Mouse (Mus musculus): ENCODE measurements at regions not wholly inside any gene's neighbourhood (a gene's known extent, or its start where the extent isn't known, plus 50 kb on each side); places are given as distances from the start of the nearest gene placed in this dataset.

DNA sequence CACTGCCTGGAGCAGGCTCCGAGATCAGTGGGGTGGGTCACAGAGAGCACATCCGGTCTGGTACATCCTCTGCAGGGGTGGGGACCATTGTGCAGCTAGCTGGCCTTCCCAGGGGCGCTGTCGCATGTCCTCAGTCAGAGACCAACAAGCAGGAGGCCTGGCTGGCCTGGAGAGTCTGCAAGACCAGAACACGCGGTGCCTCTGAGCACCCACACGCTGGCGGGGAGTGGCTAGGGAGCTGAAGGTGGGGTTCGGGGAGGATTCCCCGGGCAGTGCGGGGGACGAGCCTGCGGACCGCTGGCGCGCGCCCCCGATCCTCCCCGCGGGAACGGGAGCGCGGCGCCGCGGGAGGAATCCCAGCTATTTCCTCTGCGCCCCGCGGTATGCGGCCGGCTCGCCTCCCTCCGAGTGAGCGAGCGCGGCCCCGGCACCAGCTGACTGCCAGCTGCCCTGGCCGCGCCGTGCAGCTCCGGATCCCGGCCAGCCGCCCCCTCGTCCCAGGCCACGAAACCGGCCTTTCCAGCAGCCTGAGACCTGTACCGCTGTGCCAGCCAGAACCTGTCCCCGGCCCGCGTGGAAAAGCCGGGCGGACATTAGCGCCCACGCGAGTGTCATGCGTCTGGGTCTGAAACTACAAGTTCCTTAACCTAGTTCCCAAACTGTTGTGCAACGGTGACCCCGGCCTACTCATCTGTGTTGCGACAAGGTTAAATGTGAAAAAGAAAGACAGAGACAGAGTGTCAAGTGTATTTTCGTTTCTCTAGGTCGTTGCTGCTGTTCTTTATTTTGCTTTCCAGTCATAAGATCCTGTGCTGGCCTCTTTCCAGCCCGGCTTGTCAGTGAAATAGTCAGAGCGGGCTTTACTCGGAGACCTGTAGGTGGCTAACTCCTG is 61.2 kb downstream of the Pkdcc start:
- intact Hi-C loops (cut with DNase I), result loop anchor here (5.0 to 10.0 kb wide), 3 partner anchors 76 to 239 kb away; partner anchors contain the start of genes Cox7a2l and Eml4
- peak; percentile 54 to 65 for DNase-seq (ENCODE audit: low spot score in 2 of 2)

DNA sequence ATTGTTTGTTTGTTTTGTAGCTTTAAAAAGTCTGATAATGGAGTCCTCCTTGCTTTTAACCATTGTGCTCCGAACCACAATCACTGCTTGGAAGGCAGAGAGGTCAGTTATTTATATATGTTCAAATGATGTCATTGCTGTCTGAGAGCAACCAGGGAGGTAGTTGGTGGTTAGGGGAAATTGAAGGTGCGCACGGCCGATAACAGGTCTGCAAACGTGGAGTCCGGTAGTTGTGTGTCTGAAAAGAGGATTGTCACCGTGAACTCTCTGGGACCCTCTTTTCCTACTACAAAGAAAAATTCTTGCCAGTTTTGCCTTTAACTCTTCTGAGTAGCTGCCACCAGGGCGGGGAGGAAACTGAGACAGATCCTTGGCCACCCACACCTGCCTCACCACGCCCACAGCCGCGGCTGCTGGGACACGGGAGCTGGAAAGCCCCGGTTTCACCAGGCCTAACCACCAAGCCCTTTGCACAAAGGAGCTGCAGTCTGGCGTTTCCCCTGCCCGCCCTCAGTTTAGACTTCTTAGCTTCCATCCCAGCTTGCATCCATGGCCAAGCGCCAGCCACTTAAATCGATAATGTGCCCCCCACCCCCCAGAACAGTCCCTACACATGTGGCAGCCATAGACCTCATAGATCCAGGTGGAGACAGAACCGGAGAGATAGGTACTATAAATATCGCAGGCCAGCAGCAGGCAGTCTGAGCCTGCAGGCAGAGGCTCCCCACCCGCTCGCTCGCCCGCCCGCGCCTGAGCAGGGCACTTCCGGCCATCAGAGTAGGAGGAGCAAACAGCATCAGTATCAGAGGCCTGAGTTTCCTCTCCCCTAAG is 62.2 kb downstream of the Pkdcc start:
- DNase-seq (ENCODE audit: low spot score in 2 of 2), result peak; percentile 49 to 58
- intact Hi-C loops (cut with DNase I), result loop anchor here (5.0 to 10.0 kb wide), 3 partner anchors 75 to 237 kb away; partner anchors contain the start of genes Cox7a2l and Eml4

DNA sequence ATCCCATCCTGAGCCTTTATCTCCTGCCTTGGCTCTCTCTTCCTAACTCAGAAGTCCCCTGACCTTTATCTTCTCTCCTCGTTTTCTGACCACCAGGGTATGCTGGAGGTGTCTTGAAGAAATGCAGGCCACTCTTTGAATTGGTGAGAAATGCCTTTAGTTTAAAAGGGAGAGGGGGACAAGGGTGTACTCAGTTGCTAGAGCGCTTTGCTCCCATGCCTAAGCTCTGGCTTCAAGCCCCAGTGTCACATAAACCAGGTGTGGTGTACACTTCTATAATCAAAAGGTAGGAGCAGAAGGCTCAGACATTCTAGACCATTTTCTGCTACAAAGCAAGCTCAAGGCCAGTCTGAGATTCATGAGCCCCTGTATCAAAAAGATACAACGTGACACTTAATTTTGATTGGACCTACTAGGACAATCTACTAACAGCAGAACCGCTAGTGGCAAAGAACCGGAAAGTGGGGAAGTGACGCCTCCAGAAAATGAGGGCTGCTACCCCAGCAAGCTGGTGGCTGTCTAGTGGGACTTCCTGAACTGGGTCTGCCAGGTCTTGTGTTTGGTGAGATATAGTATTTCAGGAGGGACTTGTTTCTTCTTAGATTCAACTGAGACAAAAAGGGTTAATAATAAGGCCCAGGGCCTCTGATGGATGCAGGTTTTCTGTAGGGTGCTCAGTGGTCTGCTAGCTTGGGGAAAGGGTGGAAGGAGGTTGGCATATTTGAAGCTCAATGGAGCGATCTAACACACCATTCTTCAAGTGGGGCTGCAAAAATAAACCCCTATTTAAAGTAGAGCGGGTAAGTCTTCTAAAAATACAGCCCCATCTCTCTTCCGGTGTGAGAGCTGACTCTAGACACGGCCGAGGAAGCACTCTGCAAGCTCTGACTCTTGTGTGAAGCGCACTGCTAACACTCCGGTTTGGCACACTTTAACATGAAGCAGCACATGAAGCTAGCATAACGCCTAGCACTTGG is 63.1 kb downstream of the Pkdcc start:
- DNase-seq (ENCODE audit: low spot score in 2 of 2), result no peak
- intact Hi-C loops (cut with DNase I), result loop anchor here (5.0 to 10.0 kb wide), 3 partner anchors 74 to 237 kb away; partner anchors contain the start of genes Cox7a2l and Eml4

DNA sequence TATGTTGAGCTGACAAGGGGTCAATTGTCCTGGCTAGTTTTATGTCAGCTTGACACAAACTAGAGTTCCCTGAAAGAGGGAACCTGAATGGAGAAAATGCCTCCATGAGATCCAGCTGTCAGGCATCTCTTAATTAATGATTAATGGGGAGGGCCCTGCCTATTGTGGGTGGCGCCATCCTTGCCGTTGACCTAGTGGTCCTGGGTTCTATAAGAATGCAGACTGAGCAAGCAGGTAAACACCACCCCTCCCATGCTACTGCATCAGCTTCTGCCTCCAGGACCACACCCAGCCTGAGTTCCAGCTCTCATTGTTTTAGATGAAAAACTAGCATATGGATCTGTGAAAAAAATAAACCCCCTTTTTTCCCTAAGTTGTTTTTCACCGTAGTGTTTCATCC is 67.4 kb upstream of the Eml4 start:
- intact Hi-C loops (cut with DNase I), result no loop called here
- no peak for DNase-seq (ENCODE audit: low spot score in 2 of 2)

- intact Hi-C loops (cut with DNase I), result no loop called here
- no peak for DNase-seq (ENCODE audit: low spot score in 2 of 2)
These were observed 63.2 kb upstream of the Eml4 start for GRCm38 (mm10) chr17:83287381-83288142.

- DNase-seq (ENCODE audit: low spot score in 2 of 2), result peak in 1 of 2 experiments; percentile 35
These were observed 62.6 kb upstream of the Eml4 start for GRCm38 (mm10) chr17:83288143-83288492.

GRCm38 (mm10) chr17:83295526-83296238 is 55.0 kb upstream of the Eml4 start:
- intact Hi-C loops (cut with DNase I), result no loop called here
- no peak for DNase-seq (ENCODE audit: low spot score in 2 of 2)

More at GRCm38 (mm10) chr17:83288143-83288492, 62.6 kb upstream of the Eml4 start:
- intact Hi-C loops (cut with DNase I), result no loop called here

DNA sequence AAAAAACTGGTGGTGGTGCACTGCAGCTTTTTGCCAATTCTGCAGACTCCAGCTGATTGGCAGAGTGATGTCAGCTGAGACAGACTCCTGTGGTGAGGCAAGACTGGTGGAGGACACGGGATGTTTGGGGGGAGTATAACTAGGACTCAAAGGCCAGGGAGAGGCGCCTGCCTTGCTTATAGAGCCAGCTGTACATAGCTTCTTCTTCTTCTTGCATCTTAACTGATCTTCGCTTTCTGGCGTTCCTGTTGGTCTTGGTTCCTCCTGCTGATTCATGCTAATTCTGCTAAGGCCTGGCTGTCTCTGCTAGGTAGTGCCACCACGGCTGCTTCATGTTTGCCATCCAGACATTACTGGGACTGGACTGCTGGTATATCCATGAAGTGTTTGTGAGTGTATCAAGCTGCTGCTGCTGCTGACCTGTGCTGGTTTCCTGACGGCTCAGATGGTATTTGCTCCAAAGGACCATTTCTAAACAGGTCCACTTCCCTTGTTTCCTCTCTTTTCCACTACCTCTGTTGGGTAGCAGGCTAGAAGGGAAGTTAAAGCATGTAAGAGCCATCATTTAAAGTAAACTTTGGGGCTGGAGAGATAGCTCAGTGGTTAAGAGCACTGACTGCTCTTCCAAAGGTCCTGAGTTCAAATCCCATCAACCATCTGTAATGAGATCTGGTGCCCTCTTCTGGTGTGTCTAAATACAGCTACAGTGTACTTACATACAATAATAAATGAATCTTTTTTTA is 53.2 kb upstream of the Eml4 start:
- DNase-seq (ENCODE audit: low spot score in 2 of 2), result no peak
- intact Hi-C loops (cut with DNase I), result no loop called here
